Mouse (Mus musculus): Measurements from ENCODE around the gene Egfl7. TPM values are rescaled to one million over a fixed set of nuclear protein-coding genes. Genes with fewer than 3 reads are reported as not detected.
A peak's percentile ranks its signal among the peaks of the same experiment; 100 is the strongest.

The Egfl7 gene
- 10 to 100 TPM; 34.4 to 53.7 TPM for total RNA-seq (2021)
- long read RNA-seq, experiment 1, transcript Egfl7-202 (10 exons, 1,372 nt): major isoform, 10 of 26 reads
- long read RNA-seq, experiment 1, partial matches to known transcripts: 4 of 26 reads
- long read RNA-seq, experiment 1, other reads (novel, unspliced or antisense): 8 of 26 reads
- long read RNA-seq, experiment 2, transcript Egfl7-213 (1 exons, 536 nt): minor isoform, 8 of 48 reads
- long read RNA-seq, experiment 2, transcript Egfl7-202 (10 exons, 1,372 nt): major isoform, 22 of 48 reads
- long read RNA-seq, experiment 2, partial matches to known transcripts: 1 of 48 reads
- long read RNA-seq, experiment 2, other reads (novel, unspliced or antisense): 14 of 48 reads

GRCm38 (mm10) chr2:26579714-26580113 lies at the start of gene Egfl7:
Egfl7 (plus strand) TSS chr2:26580014.
- DNase-seq: no peak
- Histone ChIP-seq H3K27ac (peak within 1 kb of the TSS; percentile 92), H3K4me3 (peak within 1 kb of the TSS; percentile 65)
- intact Hi-C loops (cut with DNase I): no loop called here
- TF ChIP-seq CTCF (IDR thresholded peaks at IDR 0.05): no peak

GRCm38 (mm10) chr2:26531829-26532228 lies 48.0 kb upstream of the Egfl7 start:
- TF ChIP-seq CTCF (IDR thresholded peaks at IDR 0.05): no peak
- DNase-seq: no peak
- intact Hi-C loops (cut with DNase I): no loop called here
- Histone ChIP-seq H3K27ac (no peak overlapping the region), H3K4me3 (no peak overlapping the region)

DNA sequence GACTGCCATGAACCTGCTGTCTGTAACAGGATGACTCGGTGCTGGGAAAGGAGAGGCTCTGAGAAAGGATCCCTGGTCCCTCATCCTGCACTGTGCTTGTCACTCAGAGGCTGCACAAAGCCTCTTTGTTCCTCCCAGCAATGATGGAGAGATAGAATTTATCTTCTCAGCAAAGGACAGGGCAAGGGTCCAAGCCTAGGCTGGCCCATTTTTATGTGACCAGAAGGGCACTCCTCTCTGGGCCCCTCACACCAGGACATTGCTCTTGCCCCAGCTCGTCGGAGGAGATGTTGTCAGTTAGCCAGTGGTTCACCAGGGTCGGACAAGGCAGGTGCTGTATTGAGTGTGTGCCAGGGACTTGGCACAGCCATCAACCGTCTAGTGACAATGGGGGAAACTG lies 46.6 kb upstream of the Egfl7 start:
- 0 out of 2 replicates have a peak overlapping the region, but pooled peaks have one; percentile 16 for H3K27ac ChIP-seq
- DNase-seq: no peak
- no peak for TF ChIP-seq CTCF (IDR thresholded peaks at IDR 0.05)
- no peak overlapping the region for H3K4me3 ChIP-seq
- intact Hi-C loops (cut with DNase I): no loop called here

GRCm38 (mm10) chr2:26534161-26534560 lies 45.7 kb upstream of the Egfl7 start:
- Histone ChIP-seq H3K27ac (peak overlapping the region; percentile 38), H3K4me3 (no peak overlapping the region)
- intact Hi-C loops (cut with DNase I): no loop called here
- no peak for TF ChIP-seq CTCF (IDR thresholded peaks at IDR 0.05)
- DNase-seq: no peak

DNA sequence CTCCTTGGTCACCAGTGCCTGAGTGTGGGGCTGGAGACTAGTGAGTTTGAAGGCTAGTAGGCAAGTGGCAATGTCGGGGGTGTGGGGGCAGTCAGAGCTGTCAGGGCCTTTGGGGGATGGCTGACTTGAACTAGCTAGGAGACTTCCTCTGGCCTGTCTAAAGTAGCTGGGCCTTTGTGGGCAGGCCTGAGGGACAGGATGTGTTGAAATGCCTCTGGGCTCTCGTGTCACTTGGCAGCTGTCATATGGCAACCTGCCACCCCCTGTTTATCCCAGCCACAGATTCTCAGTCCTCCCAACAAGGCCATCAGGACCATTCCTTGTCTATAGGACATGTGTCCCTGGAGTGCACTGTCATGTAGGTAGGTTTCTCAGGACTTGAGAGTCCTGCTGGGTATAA lies 45.2 kb upstream of the Egfl7 start:
- Histone ChIP-seq H3K27ac (peak overlapping the region; percentile 38), H3K4me3 (no peak overlapping the region)
- peak; percentile 85 for DNase-seq
- TF ChIP-seq CTCF (IDR thresholded peaks at IDR 0.05): no peak
- intact Hi-C loops (cut with DNase I): no loop called here

DNA sequence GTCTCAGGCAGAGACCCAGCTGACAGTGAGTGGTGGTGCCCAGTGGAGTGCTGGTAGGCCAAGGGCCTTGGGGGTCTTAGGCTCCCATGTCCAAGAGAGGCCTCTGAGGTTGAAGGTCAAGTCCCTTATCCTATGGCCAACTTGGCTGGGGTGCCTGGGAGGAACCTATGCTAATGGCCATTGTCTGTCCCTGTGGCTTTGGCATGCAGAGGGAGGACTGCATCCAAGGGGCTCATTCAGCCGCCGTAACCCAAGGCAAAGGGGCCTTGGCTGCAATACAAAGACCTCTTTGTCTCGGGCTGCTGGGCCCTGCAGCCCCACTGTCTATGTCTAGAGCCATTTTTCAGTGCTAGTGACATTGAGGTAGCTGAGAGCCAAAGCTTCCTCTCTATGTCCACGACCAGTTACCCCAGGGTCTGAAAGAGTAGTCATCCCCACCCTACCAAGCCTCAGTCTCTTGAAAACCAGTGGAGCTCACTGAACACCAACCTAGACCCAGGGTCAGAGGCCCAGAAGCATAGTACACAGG lies 44.2 kb upstream of the Egfl7 start:
- no peak for TF ChIP-seq CTCF (IDR thresholded peaks at IDR 0.05)
- intact Hi-C loops (cut with DNase I): no loop called here
- DNase-seq: no peak
- no peak overlapping the region for H3K4me3 ChIP-seq
- peak overlapping the region; percentile 38; the same call in 1 of the 2 replicates for H3K27ac ChIP-seq

DNA sequence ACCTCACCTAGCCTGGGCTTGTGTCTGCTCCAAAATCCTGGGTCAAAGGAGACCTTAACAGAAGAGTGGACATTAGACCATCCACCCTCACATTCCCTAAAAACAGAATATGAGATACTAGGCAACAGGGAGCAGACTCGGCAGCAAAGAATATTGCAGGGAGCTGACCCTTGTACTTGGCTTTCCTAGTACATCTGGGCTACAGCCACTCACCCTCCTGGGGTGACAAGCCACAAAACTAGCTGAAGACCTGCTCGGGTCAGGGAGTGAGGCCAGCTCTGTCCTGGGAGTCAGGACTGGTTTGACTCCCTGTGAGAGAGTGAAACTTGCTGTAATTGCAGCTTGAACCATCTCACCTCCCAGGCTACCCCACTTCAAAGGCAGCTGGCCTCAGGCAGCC lies 40.3 kb upstream of the Egfl7 start:
- intact Hi-C loops (cut with DNase I): no loop called here
- no peak for TF ChIP-seq CTCF (IDR thresholded peaks at IDR 0.05)
- no peak overlapping the region for H3K4me3 ChIP-seq
- no peak for DNase-seq
- no peak overlapping the region for H3K27ac ChIP-seq

- intact Hi-C loops (cut with DNase I): no loop called here
- H3K4me3 ChIP-seq: no peak overlapping the region
- DNase-seq: no peak
- no peak overlapping the region for H3K27ac ChIP-seq
- TF ChIP-seq CTCF (IDR thresholded peaks at IDR 0.05): no peak
Observed at GRCm38 (mm10) chr2:26540721-26541120, 39.1 kb upstream of the Egfl7 start.

DNA sequence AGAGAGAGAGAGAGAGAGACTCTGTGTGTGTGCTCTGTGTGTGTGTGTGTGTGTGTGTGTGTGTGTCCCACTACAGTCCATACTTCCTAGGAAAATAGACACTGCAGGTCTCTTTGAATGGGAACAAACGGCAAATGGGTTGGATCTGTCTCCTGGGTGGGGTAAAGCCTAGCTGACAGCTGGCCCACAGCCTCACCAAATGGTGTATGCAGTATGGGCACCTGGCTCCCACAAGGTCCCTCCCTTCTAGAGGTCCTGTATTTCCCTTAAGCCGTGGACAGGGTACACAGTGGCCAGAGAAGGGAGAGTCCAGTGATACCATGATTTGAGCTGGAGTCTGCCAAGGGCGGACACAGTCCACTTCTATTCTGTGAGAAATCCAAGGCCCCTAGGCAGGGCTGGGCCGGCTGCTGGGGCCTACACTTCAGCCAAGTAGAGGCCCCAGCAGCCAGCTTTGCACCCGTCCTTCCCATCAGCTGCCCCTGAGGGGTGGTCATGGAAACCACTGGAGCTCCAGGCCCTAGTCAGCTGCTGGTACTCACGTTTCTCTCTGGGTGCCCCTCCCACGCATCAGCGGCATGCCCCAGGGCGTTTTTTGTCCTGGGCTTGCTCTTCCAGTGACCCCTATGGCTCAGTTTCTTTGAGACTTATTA lies 38.4 kb upstream of the Egfl7 start:
- Histone ChIP-seq H3K4me3 (no peak overlapping the region), H3K27ac (no peak overlapping the region; the same call in 1 of the 2 replicates)
- DNase-seq: no peak
- no peak for TF ChIP-seq CTCF (IDR thresholded peaks at IDR 0.05)
- intact Hi-C loops (cut with DNase I): no loop called here

GRCm38 (mm10) chr2:26543155-26543554 lies 36.7 kb upstream of the Egfl7 start:
- H3K27ac ChIP-seq: peak overlapping the region; percentile 66; the same call in 1 of the 2 replicates
- H3K4me3 ChIP-seq: no peak overlapping the region
- intact Hi-C loops (cut with DNase I): no loop called here
- TF ChIP-seq CTCF (IDR thresholded peaks at IDR 0.05): no peak
- DNase-seq: no peak

- DNase-seq: no peak
- TF ChIP-seq CTCF (IDR thresholded peaks at IDR 0.05): no peak
- Histone ChIP-seq H3K4me3 (no peak overlapping the region), H3K27ac (peak overlapping the region; percentile 66)
- intact Hi-C loops (cut with DNase I): no loop called here
Observed at GRCm38 (mm10) chr2:26543768-26544167, 36.0 kb upstream of the Egfl7 start.

DNA sequence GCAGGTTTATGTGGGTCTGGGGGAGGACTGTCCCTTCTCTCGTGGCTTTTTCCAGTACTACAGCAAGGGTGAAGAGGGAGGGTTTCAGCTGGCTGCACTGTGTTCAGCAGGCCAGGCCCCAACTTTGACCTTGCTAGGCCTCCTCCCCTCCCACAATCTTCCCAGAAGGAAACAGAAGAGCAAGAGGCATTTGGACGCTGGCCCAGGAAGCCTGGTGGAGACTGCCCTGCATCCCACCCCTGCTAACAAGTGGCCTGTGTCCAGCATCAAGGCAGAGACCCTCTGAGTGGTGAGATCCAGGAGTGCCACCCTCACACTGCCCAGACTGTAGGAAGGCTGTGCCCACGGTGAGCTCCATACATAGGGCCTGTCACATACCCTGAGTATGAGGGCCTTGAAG lies 35.5 kb upstream of the Egfl7 start:
- Histone ChIP-seq H3K4me3 (no peak overlapping the region), H3K27ac (peak overlapping the region; percentile 66)
- intact Hi-C loops (cut with DNase I): no loop called here
- no peak for DNase-seq
- TF ChIP-seq CTCF (IDR thresholded peaks at IDR 0.05): no peak

- peak; percentile 33 for DNase-seq
- H3K27ac ChIP-seq: peak overlapping the region; percentile 1; the same call in 1 of the 2 replicates
- no peak overlapping the region for H3K4me3 ChIP-seq
- intact Hi-C loops (cut with DNase I): loop anchor here (5.0 kb wide), 1 partner anchor 55 kb away; no protein-coding TSS in a partner anchor
- TF ChIP-seq CTCF (IDR thresholded peaks at IDR 0.05): peak; percentile 53
Observed at GRCm38 (mm10) chr2:26547481-26547880, 32.3 kb upstream of the Egfl7 start.
